Mouse (Mus musculus) embryonic facial prominence, embryonic 13.5 days (tissue): ENCODE data around the gene Mgat4a. TPM values are rescaled to one million over a fixed set of nuclear protein-coding genes. Genes with fewer than 3 reads are reported as not detected.
A peak's percentile ranks its signal among the peaks of the same experiment; 100 is the strongest.
"Not testable (repeated sequence)": the region's sequence is repeated elsewhere in the genome, so short reads cannot be mapped to it uniquely, and the experiment has no call there.

Experiments used
- ATAC-seq: fragments of 200-750 bp; cut with Nextera tagmentation; 2 replicates; pipeline ENCODE4 v1.8.0; 2017; ENCODE audit warnings: low read depth; ENCODE audit not compliant: insufficient number of reproducible peaks, insufficient read depth, low FRiP score, low TSS enrichment
- H3K27ac ChIP-seq: fragments of 300-500 bp; sonication (generic); 2 replicates; pipeline ENCODE4 v1.5.1; 2015; ENCODE audit warnings: moderate library complexity, mild to moderate bottlenecking, inconsistent platforms
- H3K27me3 ChIP-seq: fragments of 300-500 bp; sonication (generic); 2 replicates; pipeline ENCODE4 v1.6.1; 2015; ENCODE audit warnings: mild to moderate bottlenecking, inconsistent platforms
- H3K36me3 ChIP-seq: fragments of 300-500 bp; sonication (generic); 2 replicates; pipeline ENCODE4 v1.6.1; 2015; ENCODE audit warnings: mild to moderate bottlenecking, inconsistent platforms
- H3K4me1 ChIP-seq: fragments of 300-500 bp; sonication (generic); 2 replicates; pipeline ENCODE4 v1.6.1; 2015; ENCODE audit warnings: inconsistent platforms
- H3K4me2 ChIP-seq: fragments of 300-500 bp; sonication (generic); 2 replicates; pipeline ENCODE4 v1.6.1; 2015; ENCODE audit warnings: moderate library complexity, mild to moderate bottlenecking, inconsistent platforms
- H3K4me3 ChIP-seq: fragments of 300-500 bp; sonication (generic); 2 replicates; pipeline ENCODE4 v1.5.1; 2015; ENCODE audit warnings: mild to moderate bottlenecking, inconsistent platforms
- H3K9ac ChIP-seq: fragments of 300-500 bp; sonication (generic); 2 replicates; pipeline ENCODE4 v1.6.1; 2015; ENCODE audit warnings: mild to moderate bottlenecking, inconsistent platforms
- H3K9me3 ChIP-seq: fragments of 300-500 bp; sonication (generic); 2 replicates; pipeline ENCODE4 v1.6.1; 2016; ENCODE audit warnings: inconsistent platforms
- WGBS: fragments of 180-500 bp; shearing (Covaris S2); methylation state at CpG from one replicate; pipeline ENCODE4 v1.1.7; 2015; ENCODE audit warnings: mixed read lengths; 5-methylcytosine and 5-hydroxymethylcytosine counted together
- polyA plus RNA-seq: library from polyadenylated mRNA; unstranded; fragments of >200 nt; fragmentation: Nextera tagmentation; extraction: Ambion mirVana; gene quantifications from 2 replicates; pipeline ENCODE4 v1.2.1, GENCODE M21; 2015

The Mgat4a gene
- polyA plus RNA-seq, 1 experiment from 2014 or later, result 5.4 TPM

DNA sequence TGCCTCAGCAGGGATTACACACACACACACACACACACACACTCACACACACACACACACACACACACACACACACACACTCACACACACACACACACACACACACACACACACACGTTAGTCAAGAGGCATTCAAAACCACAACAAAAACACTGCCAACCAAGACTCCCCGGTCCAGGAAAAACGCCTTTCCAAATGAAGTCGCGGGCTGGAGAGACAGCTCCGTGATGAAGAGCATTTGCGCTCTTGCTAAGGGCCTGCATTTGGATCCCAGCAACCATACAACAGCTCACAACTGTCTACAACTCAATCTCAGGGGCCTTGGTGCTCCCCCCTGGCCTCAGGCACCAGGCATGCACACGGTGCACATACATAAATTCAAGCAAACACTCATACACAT, 10.8 kb downstream of the Mgat4a start:
- Histone ChIP-seq H3K9me3 (no peaks in the 10 kb centered on the region), H3K4me1 (no peaks in the 10 kb centered on the region), H3K27me3 (no peaks in the 10 kb centered on the region), H3K4me2 (no peak overlapping the region), H3K4me3 (no peak overlapping the region), H3K27ac (no peak overlapping the region), H3K9ac (no peak overlapping the region), H3K36me3 (no peaks in the 10 kb centered on the region)
- 63% methylated on average over 8 of the region's 8 CpGs for WGBS
- no peak for ATAC-seq

GRCm38 (mm10) chr1:37526257-37526656, 14.6 kb downstream of the Mgat4a start:
- Histone ChIP-seq H3K4me3 (no peak overlapping the region), H3K9me3 (no peaks in the 10 kb centered on the region)
- ATAC-seq, result no peak

GRCm38 (mm10) chr1:37524669-37525068, 16.1 kb downstream of the Mgat4a start:
- no peak for ATAC-seq
- Histone ChIP-seq H3K27me3 (no peaks in the 10 kb centered on the region), H3K9me3 (no peaks in the 10 kb centered on the region), H3K4me3 (no peak overlapping the region), H3K36me3 (no peaks in the 10 kb centered on the region), H3K4me2 (no peak overlapping the region), H3K9ac (no peak overlapping the region), H3K4me1 (no peaks in the 10 kb centered on the region), H3K27ac (no peak overlapping the region)
- WGBS, result 63% methylated on average over 4 of the region's 4 CpGs

More at GRCm38 (mm10) chr1:37526257-37526656, 14.6 kb downstream of the Mgat4a start:
- no peak overlapping the region for H3K9ac ChIP-seq
- H3K36me3 ChIP-seq, result no peaks in the 10 kb centered on the region
- no peaks in the 10 kb centered on the region for H3K4me1 ChIP-seq
- no peak overlapping the region for H3K4me2 ChIP-seq
- H3K27ac ChIP-seq, result no peak overlapping the region
- no peaks in the 10 kb centered on the region for H3K27me3 ChIP-seq

DNA sequence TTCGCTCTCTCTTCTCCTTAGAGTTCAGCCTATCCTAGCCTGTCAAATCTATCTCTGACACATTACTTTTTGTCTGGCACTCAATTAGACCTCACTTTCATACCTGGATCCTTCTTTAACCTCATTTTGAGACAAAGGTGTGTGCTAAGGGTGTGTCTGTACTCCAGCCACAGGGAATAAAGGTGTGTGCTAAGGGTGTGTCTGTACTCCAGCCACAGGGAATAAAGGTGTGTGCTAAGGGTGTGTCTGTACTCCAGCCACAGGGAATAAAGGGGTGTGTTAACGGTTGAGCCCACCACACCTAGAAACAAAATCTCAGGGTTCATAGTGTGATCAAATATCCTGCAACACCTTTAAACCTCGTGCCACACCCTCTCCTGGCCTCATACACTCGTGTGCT, 16.7 kb downstream of the Mgat4a start:
- not testable (repeated sequence) for H3K36me3 ChIP-seq, ATAC-seq, H3K9ac ChIP-seq, H3K27me3 ChIP-seq, H3K4me2 ChIP-seq, H3K4me1 ChIP-seq, H3K4me3 ChIP-seq, H3K27ac ChIP-seq, H3K9me3 ChIP-seq
- WGBS, result 76% methylated on average over 4 of the region's 4 CpGs

DNA sequence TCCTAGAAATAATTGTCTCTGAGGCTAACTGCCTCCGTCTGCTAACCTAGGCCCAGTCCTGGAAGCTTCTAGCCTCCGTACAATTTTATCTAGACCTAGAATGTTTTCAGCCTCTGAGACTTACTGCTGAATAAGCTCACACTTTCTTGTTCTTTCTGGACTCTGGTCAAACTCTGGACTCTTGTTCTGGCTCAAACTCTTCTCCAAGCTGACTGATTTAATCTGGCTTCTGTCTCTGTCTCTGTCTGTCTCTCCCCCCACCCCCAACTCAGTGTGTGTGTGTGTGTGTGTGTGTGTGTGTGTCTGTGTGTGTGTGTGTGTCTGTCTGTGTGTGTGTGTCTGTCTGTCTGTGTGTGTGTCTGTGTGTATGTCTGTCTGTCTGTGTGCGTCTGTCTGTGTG, 17.3 kb downstream of the Mgat4a start:
- H3K4me2 ChIP-seq, H3K4me1 ChIP-seq, H3K36me3 ChIP-seq, H3K4me3 ChIP-seq, ATAC-seq, H3K9me3 ChIP-seq, H3K27ac ChIP-seq, H3K9ac ChIP-seq, H3K27me3 ChIP-seq: not testable (repeated sequence)
- WGBS, result 86% methylated on average over 3 of the region's 3 CpGs

DNA sequence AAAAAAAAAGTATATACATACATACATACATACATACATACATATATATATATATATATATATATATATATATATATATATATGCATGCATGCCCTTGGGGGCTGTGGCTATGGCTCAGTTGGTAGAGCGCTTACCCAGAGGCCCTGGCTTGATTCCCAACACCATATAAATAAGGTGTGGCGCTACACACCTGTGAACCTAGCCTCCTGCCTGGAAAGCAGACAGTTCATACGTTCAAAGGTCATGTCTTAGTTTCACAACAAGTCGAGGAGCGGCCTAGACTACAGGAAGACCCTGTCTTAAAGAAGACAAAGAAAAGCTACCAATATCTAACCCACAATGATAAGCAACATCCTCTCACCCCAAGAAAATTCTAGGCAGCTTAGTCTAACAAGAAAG, 18.7 kb downstream of the Mgat4a start:
- no peak overlapping the region for H3K4me3 ChIP-seq
- WGBS, result 80% methylated on average over 5 of the region's 5 CpGs
- no peaks in the 10 kb centered on the region for H3K9me3 ChIP-seq
- no peak overlapping the region for H3K4me2 ChIP-seq
- no peaks in the 10 kb centered on the region for H3K27me3 ChIP-seq
- ATAC-seq, result no peak
- H3K4me1 ChIP-seq, result no peaks in the 10 kb centered on the region
- no peaks in the 10 kb centered on the region for H3K36me3 ChIP-seq
- H3K27ac ChIP-seq, result no peak overlapping the region
- H3K9ac ChIP-seq, result no peak overlapping the region

DNA sequence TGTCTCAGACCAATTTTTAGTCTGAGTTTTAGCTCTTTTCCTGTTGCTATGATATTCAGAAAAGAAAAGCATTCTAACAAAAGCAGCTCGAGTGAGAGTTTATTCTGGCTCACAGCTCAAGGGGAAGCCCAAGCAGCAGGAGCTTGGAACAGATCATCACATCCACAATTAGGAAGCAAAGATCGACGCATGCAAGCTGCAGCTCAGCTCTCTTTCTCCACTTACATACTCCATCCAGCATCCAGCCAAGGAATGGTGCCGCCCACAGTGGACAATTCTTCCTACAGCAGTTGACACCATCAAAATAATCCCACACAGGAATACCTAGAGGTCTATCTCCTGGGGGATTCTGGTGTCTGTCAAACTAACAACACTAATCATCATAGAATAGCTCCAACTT, 22.0 kb downstream of the Mgat4a start:
- no peak for ATAC-seq
- Histone ChIP-seq H3K4me2 (no peak overlapping the region), H3K9me3 (no peaks in the 10 kb centered on the region), H3K36me3 (no peaks in the 10 kb centered on the region), H3K9ac (no peak overlapping the region), H3K4me3 (no peak overlapping the region), H3K27me3 (no peaks in the 10 kb centered on the region), H3K4me1 (no peaks in the 10 kb centered on the region), H3K27ac (no peak overlapping the region)
- WGBS, result 98% methylated on average over 4 of the region's 4 CpGs

GRCm38 (mm10) chr1:37518124-37518720, 22.6 kb downstream of the Mgat4a start:
- WGBS, result 76% methylated on average over 4 of the region's 4 CpGs

GRCm38 (mm10) chr1:37512961-37513431, 27.8 kb downstream of the Mgat4a start:
- no peaks in the 10 kb centered on the region for H3K36me3 ChIP-seq
- no peaks in the 10 kb centered on the region for H3K9me3 ChIP-seq
- no peak for ATAC-seq
- H3K4me2 ChIP-seq, result peak overlapping the region; percentile 28
- H3K27me3 ChIP-seq, result no peaks in the 10 kb centered on the region
- H3K4me3 ChIP-seq, result no peak overlapping the region
- WGBS, result 59% methylated on average over 2 of the region's 2 CpGs
- H3K9ac ChIP-seq, result no peak overlapping the region
- peak overlapping the region; percentile 81 for H3K27ac ChIP-seq
- peaks cover 18% of the 10 kb centered on the region for H3K4me1 ChIP-seq

More at GRCm38 (mm10) chr1:37518124-37518720, 22.6 kb downstream of the Mgat4a start:
- no peak for ATAC-seq
- H3K27ac ChIP-seq, result no peak overlapping the region
- peaks cover 2% of the 10 kb centered on the region for H3K4me1 ChIP-seq
- no peak overlapping the region for H3K4me3 ChIP-seq
- no peak overlapping the region for H3K4me2 ChIP-seq
- H3K9ac ChIP-seq, result no peak overlapping the region
- no peaks in the 10 kb centered on the region for H3K27me3 ChIP-seq
- H3K36me3 ChIP-seq, result no peaks in the 10 kb centered on the region
- H3K9me3 ChIP-seq, result no peaks in the 10 kb centered on the region

DNA sequence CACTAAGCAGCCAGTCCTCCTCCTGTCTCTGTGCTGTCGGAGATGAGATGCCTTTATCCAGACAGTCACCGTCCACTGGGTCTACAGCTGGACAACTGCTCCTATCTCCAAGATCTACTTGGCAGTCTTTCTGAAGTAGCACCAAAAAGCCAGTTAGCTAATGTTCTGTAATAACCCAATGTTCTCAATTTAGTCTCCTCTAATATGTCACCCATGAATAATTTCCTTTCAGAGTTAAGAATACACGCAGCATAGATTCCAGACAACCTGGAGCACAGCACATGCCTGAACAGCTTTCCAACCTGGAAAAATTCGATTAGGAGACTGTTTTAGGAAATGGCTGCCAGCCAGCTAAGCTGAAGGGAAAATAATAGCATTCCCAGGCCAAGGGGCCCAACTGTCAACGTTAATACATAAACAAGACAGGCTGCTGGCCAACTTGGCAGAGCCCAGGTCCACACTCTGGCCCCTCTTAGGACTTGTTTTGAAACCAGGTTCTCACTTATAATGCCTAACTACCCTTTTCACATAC, 28.6 kb downstream of the Mgat4a start:
- Histone ChIP-seq H3K9me3 (0 out of 2 replicates have a peak, but pooled peaks cover under 1% of the 10 kb centered on the region), H3K4me3 (no peak overlapping the region), H3K9ac (no peak overlapping the region), H3K27me3 (no peaks in the 10 kb centered on the region), H3K4me1 (peaks cover 18% of the 10 kb centered on the region), H3K36me3 (no peaks in the 10 kb centered on the region), H3K27ac (peak overlapping the region; percentile 81), H3K4me2 (peak overlapping the region; percentile 28)
- WGBS, result 20% methylated on average over 5 of the region's 5 CpGs
- ATAC-seq, result no peak

DNA sequence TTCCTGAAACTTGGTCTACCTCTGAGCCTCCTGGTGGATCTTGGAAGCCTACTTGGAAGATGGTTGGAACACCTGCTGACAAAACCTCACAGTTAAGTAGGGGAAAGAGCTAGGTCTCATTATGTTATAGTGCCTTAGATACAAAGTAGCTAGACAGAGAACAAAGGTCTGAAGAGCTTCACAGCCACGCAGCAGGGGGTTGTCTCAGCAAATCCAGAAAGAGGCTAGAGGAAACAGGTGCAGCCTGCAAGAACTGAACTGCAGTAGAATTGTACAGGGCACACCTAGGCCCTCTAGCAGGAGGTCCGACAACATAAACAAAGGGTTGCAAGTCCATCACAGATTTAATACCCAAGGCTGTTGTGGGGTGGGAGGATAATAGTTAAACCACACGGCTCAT, 30.6 kb downstream of the Mgat4a start:
- H3K4me1 ChIP-seq, result peaks cover 18% of the 10 kb centered on the region
- no peak for ATAC-seq
- H3K9me3 ChIP-seq, result peaks cover 9% of the 10 kb centered on the region; the same call in 1 of the 2 replicates
- H3K27ac ChIP-seq, result no peak overlapping the region
- no peak overlapping the region for H3K4me3 ChIP-seq
- H3K9ac ChIP-seq, result no peak overlapping the region
- WGBS, result 84% methylated on average over 3 of the region's 3 CpGs
- no peak overlapping the region for H3K4me2 ChIP-seq
- no peaks in the 10 kb centered on the region for H3K27me3 ChIP-seq
- H3K36me3 ChIP-seq, result no peaks in the 10 kb centered on the region

DNA sequence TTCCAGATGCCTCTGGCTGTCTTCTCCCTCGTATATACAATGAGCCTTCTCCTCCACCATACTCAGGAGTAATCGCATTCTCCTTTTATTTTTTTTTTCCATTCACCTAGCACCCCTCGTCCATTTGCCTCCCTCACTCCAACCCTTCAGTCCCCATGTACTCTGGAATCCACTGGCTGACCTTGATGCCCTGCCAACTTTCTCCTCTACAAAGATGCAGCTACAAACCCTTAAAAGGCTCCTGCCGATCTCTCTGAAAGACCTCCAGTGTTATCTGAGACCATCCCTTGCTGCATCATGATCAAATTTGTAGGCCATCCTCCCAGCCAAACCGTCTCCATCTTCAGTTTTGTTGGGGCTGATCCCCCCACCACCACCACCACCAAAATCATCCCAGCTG, 31.4 kb downstream of the Mgat4a start:
- no peak overlapping the region for H3K27ac ChIP-seq
- no peak for ATAC-seq
- peaks cover 20% of the 10 kb centered on the region for H3K4me1 ChIP-seq
- no peak overlapping the region for H3K4me3 ChIP-seq
- peaks cover 9% of the 10 kb centered on the region; the same call in 1 of the 2 replicates for H3K9me3 ChIP-seq
- H3K9ac ChIP-seq, result no peak overlapping the region
- WGBS, result 79% methylated on average over 5 of the region's 5 CpGs
- no peaks in the 10 kb centered on the region for H3K36me3 ChIP-seq
- H3K27me3 ChIP-seq, result no peaks in the 10 kb centered on the region
- H3K4me2 ChIP-seq, result no peak overlapping the region
